Mouse (Mus musculus) neural tube, embryonic 14.5 days (tissue): Measurements from ENCODE around the gene Ttpal. TPM values are rescaled to one million over a fixed set of nuclear protein-coding genes. Genes with fewer than 3 reads are reported as not detected.

ENCODE experiments used
- ATAC-seq: fragments of 200-750 bp; cut with Nextera tagmentation; 2 replicates; pipeline ENCODE4 v1.8.0; 2017; ENCODE audit warnings: low read depth, mild to moderate bottlenecking, moderate TSS enrichment, moderate library complexity
- H3K27ac ChIP-seq: fragments of 300-500 bp; sonication (generic); 2 replicates; pipeline ENCODE4 v1.5.1; 2014; ENCODE audit warnings: low read depth, mild to moderate bottlenecking, control low read depth, low read length, moderate library complexity, mixed read lengths
- H3K27me3 ChIP-seq: fragments of 300-500 bp; sonication (generic); 2 replicates; pipeline ENCODE4 v1.6.1; 2014; ENCODE audit warnings: low read length; ENCODE audit not compliant: control insufficient read depth, insufficient read depth
- H3K36me3 ChIP-seq: fragments of 300-500 bp; sonication (generic); 2 replicates; pipeline ENCODE4 v1.6.1; 2014; ENCODE audit warnings: low read length, mixed read lengths; ENCODE audit not compliant: control insufficient read depth, insufficient read depth
- H3K4me1 ChIP-seq: fragments of 300-500 bp; sonication (generic); 2 replicates; pipeline ENCODE4 v1.6.1; 2014; ENCODE audit warnings: low read length; ENCODE audit not compliant: control insufficient read depth, insufficient read depth
- H3K4me2 ChIP-seq: fragments of 300-500 bp; sonication (generic); 2 replicates; pipeline ENCODE4 v1.6.1; 2014; ENCODE audit warnings: mild to moderate bottlenecking, low read depth, low read length, control low read depth
- H3K4me3 ChIP-seq: fragments of 300-500 bp; sonication (generic); 2 replicates; pipeline ENCODE4 v1.5.1; 2014; ENCODE audit warnings: low read depth, low read length, control low read depth, mixed read lengths
- H3K9ac ChIP-seq: fragments of 300-500 bp; sonication (generic); replicated peaks from 2 replicates; pipeline ENCODE4 v1.6.1; 2014; ENCODE audit warnings: low read depth, mild to moderate bottlenecking, control low read depth, low read length, mixed read lengths
- H3K9me3 ChIP-seq: fragments of 300-500 bp; sonication (generic); 2 replicates; pipeline ENCODE4 v1.6.1; 2016; ENCODE audit warnings: low read length; ENCODE audit not compliant: control insufficient read depth
- WGBS: fragments of 180-500 bp; shearing (Covaris S2); extraction: QIAGEN DNeasy Blood & Tissue Kit; methylation state at CpG from one replicate; pipeline ENCODE4 v1.1.7; 2014; 5-methylcytosine and 5-hydroxymethylcytosine counted together
- polyA plus RNA-seq: library from polyadenylated mRNA; unstranded; fragments of >200 nt; fragmentation: Nextera tagmentation; extraction: Ambion mirVana; gene quantifications from 2 replicates; pipeline ENCODE4 v1.2.1, GENCODE M21; 2014

Ttpal gene
- polyA plus RNA-seq, 1 experiment from 2014 or later = 45.5 TPM

GRCm38 (mm10) chr2:163660103-163660701 is 58.1 kb downstream of the Ttpal start:
- no peak for ATAC-seq
- WGBS = 89% methylated on average over 5 of the region's 5 CpGs
- 0 out of 2 replicates have a peak overlapping the region, but pooled peaks have one; percentile 21 for H3K9ac ChIP-seq

GRCm38 (mm10) chr2:163661371-163661850 is 59.3 kb downstream of the Ttpal start:
- Histone ChIP-seq H3K9me3 (no peaks in the 10 kb centered on the region), H3K4me1 (peaks cover 11% of the 10 kb centered on the region), H3K27me3 (no peaks in the 10 kb centered on the region), H3K36me3 (no peaks in the 10 kb centered on the region), H3K27ac (no peak overlapping the region), H3K4me3 (no peak overlapping the region), H3K9ac (no peak overlapping the region), H3K4me2 (no peak overlapping the region)
- 47% methylated on average over 6 of the region's 6 CpGs for WGBS
- ATAC-seq = no peak

More at GRCm38 (mm10) chr2:163660103-163660701, 58.1 kb downstream of the Ttpal start:
- Histone ChIP-seq H3K27me3 (no peaks in the 10 kb centered on the region), H3K4me3 (no peak overlapping the region), H3K9me3 (no peaks in the 10 kb centered on the region), H3K4me2 (no peak overlapping the region), H3K36me3 (no peaks in the 10 kb centered on the region), H3K27ac (no peak overlapping the region), H3K4me1 (peaks cover 11% of the 10 kb centered on the region)

- Histone ChIP-seq H3K4me3 (no peak overlapping the region), H3K36me3 (no peaks in the 10 kb centered on the region), H3K27ac (no peak overlapping the region), H3K4me2 (no peak overlapping the region), H3K9me3 (no peaks in the 10 kb centered on the region), H3K27me3 (no peaks in the 10 kb centered on the region), H3K9ac (no peak overlapping the region), H3K4me1 (peaks cover 11% of the 10 kb centered on the region)
- WGBS = 94% methylated on average over 5 of the region's 5 CpGs
- ATAC-seq = no peak
These were observed 60.0 kb downstream of the Ttpal start for GRCm38 (mm10) chr2:163662076-163662475.

GRCm38 (mm10) chr2:163662698-163663221 is 60.6 kb downstream of the Ttpal start:
- WGBS = 61% methylated on average over 2 of the region's 2 CpGs
- peaks cover 11% of the 10 kb centered on the region for H3K4me1 ChIP-seq
- ATAC-seq = no peak

GRCm38 (mm10) chr2:163663930-163664329 is 61.8 kb downstream of the Ttpal start:
- H3K4me1 ChIP-seq = peaks cover 9% of the 10 kb centered on the region
- ATAC-seq = no peak
- no peaks in the 10 kb centered on the region for H3K36me3 ChIP-seq
- no peak overlapping the region for H3K27ac ChIP-seq
- 40% methylated on average over 3 of the region's 3 CpGs for WGBS
- H3K27me3 ChIP-seq = no peaks in the 10 kb centered on the region
- no peak overlapping the region for H3K9ac ChIP-seq
- no peak overlapping the region for H3K4me2 ChIP-seq
- no peaks in the 10 kb centered on the region for H3K9me3 ChIP-seq
- H3K4me3 ChIP-seq = no peak overlapping the region

More at GRCm38 (mm10) chr2:163662698-163663221, 60.6 kb downstream of the Ttpal start:
- no peaks in the 10 kb centered on the region for H3K36me3 ChIP-seq
- no peak overlapping the region for H3K27ac ChIP-seq
- H3K9me3 ChIP-seq = no peaks in the 10 kb centered on the region
- no peaks in the 10 kb centered on the region for H3K27me3 ChIP-seq
- H3K4me2 ChIP-seq = no peak overlapping the region
- no peak overlapping the region for H3K4me3 ChIP-seq
- no peak overlapping the region for H3K9ac ChIP-seq

- no peak for ATAC-seq
These were observed 64.9 kb downstream of the Ttpal start for GRCm38 (mm10) chr2:163667045-163667444.

More at GRCm38 (mm10) chr2:163667045-163667444, 64.9 kb downstream of the Ttpal start:
- Histone ChIP-seq H3K4me3 (no peak overlapping the region), H3K9ac (no peak overlapping the region), H3K4me2 (no peak overlapping the region), H3K27ac (no peak overlapping the region), H3K36me3 (no peaks in the 10 kb centered on the region), H3K9me3 (no peaks in the 10 kb centered on the region), H3K27me3 (no peaks in the 10 kb centered on the region), H3K4me1 (no peaks in the 10 kb centered on the region)
- 100% methylated on average over 1 of the region's 1 CpGs for WGBS

Other genes with a start within 250 kb of the Ttpal start
- 0.20 and 0.21 TPM in 2 replicates for gene Jph2, start 204.3 kb upstream of the Ttpal start, polyA plus RNA-seq
- 78.9 and 79.3 TPM in 2 replicates for gene Oser1, start 177.6 kb upstream of the Ttpal start, polyA plus RNA-seq
- 115 and 129 TPM in 2 replicates for gene Gdap1l1, start 163.8 kb upstream of the Ttpal start, polyA plus RNA-seq
- 16.2 and 18.8 TPM in 2 replicates for gene Fitm2, start 129.7 kb upstream of the Ttpal start, polyA plus RNA-seq
- 0.19 TPM in 1 of 2 replicates, not detected in the other for gene R3hdml, start 110.0 kb upstream of the Ttpal start, polyA plus RNA-seq
- gene Hnf4a, start 95.5 kb upstream of the Ttpal start, polyA plus RNA-seq = not detected in 2 replicates
- gene Serinc3, start 42.8 kb downstream of the Ttpal start, polyA plus RNA-seq = 39.0 and 44.3 TPM in 2 replicates
- gene Pkig, start 56.1 kb downstream of the Ttpal start, polyA plus RNA-seq = 102 and 103 TPM in 2 replicates
- 2.5 and 3.1 TPM in 2 replicates for gene Ada, start 147.9 kb downstream of the Ttpal start, polyA plus RNA-seq
- gene Ccn5, start 218.5 kb downstream of the Ttpal start, polyA plus RNA-seq = 0.19 and 0.40 TPM in 2 replicates